Mouse (Mus musculus): ENCODE measurements around the gene Timp3.

Timp3 gene

DNA sequence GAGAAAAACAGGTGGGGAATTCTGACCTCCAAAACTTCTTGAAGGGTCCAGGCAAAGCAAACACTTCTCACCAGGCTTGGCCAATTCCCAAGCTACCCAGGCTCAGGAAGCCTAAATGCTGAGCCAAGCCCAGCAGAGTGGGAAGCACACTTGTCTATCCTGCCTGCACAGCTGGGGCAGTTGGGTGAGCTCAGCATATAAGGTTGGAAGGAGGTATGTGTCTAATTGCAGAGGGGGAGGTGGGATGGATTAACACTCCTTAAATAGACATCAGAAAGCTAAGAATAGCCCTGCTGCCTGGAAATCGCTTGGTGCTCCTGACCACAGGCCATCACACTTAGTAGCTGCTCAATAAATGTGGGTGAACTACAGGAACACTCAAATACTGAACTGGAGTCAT, 13.3 kb downstream of the Timp3 start:
- H3K4me1 ChIP-seq (replicated peaks; ENCODE audit: low read depth, low read length) = peaks cover 3% of the 10 kb centered on the region
- no peaks in the 10 kb centered on the region for H3K36me3 ChIP-seq (ENCODE audit: insufficient read depth, low read length)
- no peak for TF ChIP-seq NANOG (IDR thresholded peaks at IDR 0.05; ENCODE audit: borderline replicate concordance, low read length)
- TF ChIP-seq POU5F1 (IDR thresholded peaks at IDR 0.05; ENCODE audit: borderline replicate concordance, low read length) = no peak
- no peak for TF ChIP-seq CTCF (conservative IDR thresholded peaks at IDR 0.05; ENCODE audit: low read length)
- H3K9me3 ChIP-seq (ENCODE audit: low read length) = no peaks in the 10 kb centered on the region
- peaks cover 4% of the 10 kb centered on the region; the same call in 1 of the 2 replicates for H3K27me3 ChIP-seq (ENCODE audit: insufficient read depth, low read length)
- H3K4me3 ChIP-seq (replicated peaks; ENCODE audit: low read length) = no peak overlapping the region

DNA sequence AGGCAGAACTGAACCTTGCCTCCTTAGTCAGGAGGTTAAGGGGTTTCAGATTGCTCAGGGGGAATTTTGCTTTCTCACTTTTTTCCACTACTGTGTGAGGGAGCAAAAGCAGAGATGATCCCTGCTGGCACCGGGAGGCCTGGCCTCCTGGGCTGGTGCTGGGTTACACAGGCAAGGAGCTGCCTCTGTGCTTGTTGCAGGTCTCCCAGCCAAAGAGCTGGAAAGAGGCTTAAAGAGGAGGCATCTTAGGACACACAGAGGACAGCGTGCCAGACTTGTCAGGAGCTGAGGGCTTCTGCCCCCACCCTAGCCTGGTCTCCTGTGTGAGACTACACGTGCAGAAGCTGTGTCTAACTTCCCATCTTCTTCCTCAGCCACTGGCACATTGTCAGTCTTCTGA, 15.3 kb downstream of the Timp3 start:
- Histone ChIP-seq H3K36me3 (ENCODE audit: insufficient read depth, low read length) (no peaks in the 10 kb centered on the region), H3K4me1 (replicated peaks; ENCODE audit: low read depth, low read length) (peaks cover 22% of the 10 kb centered on the region), H3K27me3 (ENCODE audit: insufficient read depth, low read length) (peaks cover 4% of the 10 kb centered on the region; the same call in 1 of the 2 replicates), H3K4me3 (replicated peaks; ENCODE audit: low read length) (no peak overlapping the region), H3K9me3 (ENCODE audit: low read length) (no peaks in the 10 kb centered on the region)
- TF ChIP-seq CTCF (conservative IDR thresholded peaks at IDR 0.05; ENCODE audit: low read length) = no peak
- TF ChIP-seq POU5F1 (IDR thresholded peaks at IDR 0.05; ENCODE audit: borderline replicate concordance, low read length) = no peak
- TF ChIP-seq NANOG (IDR thresholded peaks at IDR 0.05; ENCODE audit: borderline replicate concordance, low read length) = no peak

DNA sequence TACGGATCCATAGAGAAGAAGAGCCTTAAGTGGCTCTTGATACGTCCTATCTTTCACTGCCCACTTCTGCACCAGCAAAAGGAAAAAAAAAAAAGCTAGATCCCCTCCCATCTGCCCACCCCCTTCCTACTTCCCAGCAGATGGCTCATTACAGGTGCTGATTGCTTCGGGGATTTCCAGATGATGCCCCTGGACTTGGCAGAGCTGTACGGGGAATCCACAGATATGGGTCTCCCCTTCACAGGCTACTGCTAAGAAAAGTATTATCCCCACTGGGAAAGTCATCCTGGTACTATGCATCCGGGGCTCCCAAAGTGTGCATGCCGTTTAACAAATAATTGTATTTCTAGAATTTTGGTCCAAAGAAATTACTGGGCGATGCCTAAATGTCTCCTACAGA, 17.5 kb downstream of the Timp3 start:
- H3K27me3 ChIP-seq (ENCODE audit: insufficient read depth, low read length) = peaks cover 7% of the 10 kb centered on the region
- H3K9me3 ChIP-seq (ENCODE audit: low read length) = no peaks in the 10 kb centered on the region
- H3K4me1 ChIP-seq (replicated peaks; ENCODE audit: low read depth, low read length) = peaks cover 32% of the 10 kb centered on the region
- no peak overlapping the region for H3K4me3 ChIP-seq (replicated peaks; ENCODE audit: low read length)
- no peaks in the 10 kb centered on the region for H3K36me3 ChIP-seq (ENCODE audit: insufficient read depth, low read length)
- no peak for TF ChIP-seq NANOG (IDR thresholded peaks at IDR 0.05; ENCODE audit: borderline replicate concordance, low read length)
- no peak for TF ChIP-seq POU5F1 (IDR thresholded peaks at IDR 0.05; ENCODE audit: borderline replicate concordance, low read length)
- no peak for TF ChIP-seq CTCF (conservative IDR thresholded peaks at IDR 0.05; ENCODE audit: low read length)

DNA sequence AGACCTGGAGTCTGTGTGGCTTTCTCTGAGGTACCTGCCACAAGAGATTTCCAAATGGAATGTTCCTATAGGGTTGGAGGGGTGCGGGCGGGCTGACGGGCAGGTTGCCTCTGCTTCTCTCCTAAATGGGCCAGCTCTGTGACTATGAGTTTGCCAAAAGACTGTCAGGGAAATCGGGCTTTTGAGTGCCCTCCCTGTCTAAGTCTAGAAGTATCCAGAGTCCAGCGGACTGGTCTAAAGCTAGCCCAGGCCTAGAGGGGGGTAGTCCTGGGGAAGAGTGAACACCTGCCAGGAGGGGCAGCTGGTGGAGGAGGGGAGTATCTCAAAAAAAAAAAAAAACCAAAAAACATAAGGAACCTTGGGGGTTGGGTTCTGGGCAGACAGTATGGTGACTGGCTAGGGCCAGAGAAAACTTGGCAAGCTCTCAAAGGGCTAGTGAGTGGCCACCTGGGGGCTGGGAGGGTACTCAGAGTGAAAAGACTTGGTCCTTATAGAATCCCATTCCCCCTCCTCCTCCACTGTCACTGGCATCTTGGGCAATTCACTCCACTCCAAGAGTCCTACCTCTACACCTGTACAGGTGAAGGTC, 18.5 kb downstream of the Timp3 start:
- TF ChIP-seq POU5F1 (IDR thresholded peaks at IDR 0.05; ENCODE audit: borderline replicate concordance, low read length) = no peak
- no peak for TF ChIP-seq CTCF (conservative IDR thresholded peaks at IDR 0.05; ENCODE audit: low read length)
- TF ChIP-seq NANOG (IDR thresholded peaks at IDR 0.05; ENCODE audit: borderline replicate concordance, low read length) = no peak
- no peak overlapping the region for H3K4me3 ChIP-seq (replicated peaks; ENCODE audit: low read length)
- H3K4me1 ChIP-seq (replicated peaks; ENCODE audit: low read depth, low read length) = peaks cover 32% of the 10 kb centered on the region
- peaks cover 9% of the 10 kb centered on the region for H3K27me3 ChIP-seq (ENCODE audit: insufficient read depth, low read length)
- no peaks in the 10 kb centered on the region for H3K9me3 ChIP-seq (ENCODE audit: low read length)
- no peaks in the 10 kb centered on the region for H3K36me3 ChIP-seq (ENCODE audit: insufficient read depth, low read length)

DNA sequence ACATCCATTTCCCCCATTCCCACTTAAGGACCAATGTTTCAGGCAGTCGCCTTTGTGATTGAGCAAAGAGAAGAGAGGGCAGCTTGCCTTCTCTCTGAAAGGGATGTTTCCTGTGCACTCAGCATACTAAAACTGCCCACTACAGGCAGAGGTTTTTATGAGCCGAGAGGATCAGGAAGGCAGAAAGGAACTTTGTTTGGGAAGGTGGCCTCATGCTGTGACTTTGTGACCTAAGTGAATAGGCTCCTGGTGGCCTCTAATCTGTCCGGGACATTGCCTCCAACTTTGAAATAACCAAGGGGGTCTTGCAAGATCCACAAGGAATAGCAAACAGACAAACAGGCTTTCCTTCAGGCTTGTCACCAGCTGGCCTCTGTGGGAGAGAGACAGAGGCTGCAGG, 19.4 kb downstream of the Timp3 start:
- Histone ChIP-seq H3K9me3 (ENCODE audit: low read length) (no peaks in the 10 kb centered on the region), H3K4me3 (replicated peaks; ENCODE audit: low read length) (no peak overlapping the region), H3K27me3 (ENCODE audit: insufficient read depth, low read length) (peaks cover 9% of the 10 kb centered on the region), H3K4me1 (replicated peaks; ENCODE audit: low read depth, low read length) (peaks cover 32% of the 10 kb centered on the region), H3K36me3 (ENCODE audit: insufficient read depth, low read length) (no peaks in the 10 kb centered on the region)
- peak; percentile 44; the same call in 1 of the 2 replicates for TF ChIP-seq NANOG (IDR thresholded peaks at IDR 0.05; ENCODE audit: borderline replicate concordance, low read length)
- no peak for TF ChIP-seq POU5F1 (IDR thresholded peaks at IDR 0.05; ENCODE audit: borderline replicate concordance, low read length)

DNA sequence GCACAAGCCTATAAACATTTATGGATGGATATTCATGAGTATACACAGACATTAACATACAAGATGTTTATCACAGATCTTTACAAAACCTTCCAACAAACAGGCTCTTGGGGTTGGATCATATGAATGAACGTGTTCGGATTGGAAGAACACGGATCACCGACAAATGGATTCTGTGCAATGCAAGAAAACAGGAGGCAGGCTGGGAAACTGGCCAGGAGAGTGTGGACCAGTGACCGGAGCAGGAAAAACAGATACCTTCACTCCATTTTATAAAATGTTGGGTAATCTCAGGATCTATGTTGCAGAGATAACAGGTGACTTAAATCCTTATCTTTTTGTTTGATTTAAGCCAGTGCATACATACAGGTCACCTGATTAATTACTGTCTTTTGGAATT, 20.0 kb downstream of the Timp3 start:
- TF ChIP-seq NANOG (IDR thresholded peaks at IDR 0.05; ENCODE audit: borderline replicate concordance, low read length) (no peak), POU5F1 (IDR thresholded peaks at IDR 0.05; ENCODE audit: borderline replicate concordance, low read length) (no peak), CTCF (conservative IDR thresholded peaks at IDR 0.05; ENCODE audit: low read length) (no peak)
- H3K4me1 ChIP-seq (replicated peaks; ENCODE audit: low read depth, low read length) = peaks cover 32% of the 10 kb centered on the region
- no peaks in the 10 kb centered on the region for H3K9me3 ChIP-seq (ENCODE audit: low read length)
- no peak overlapping the region for H3K4me3 ChIP-seq (replicated peaks; ENCODE audit: low read length)
- no peaks in the 10 kb centered on the region for H3K36me3 ChIP-seq (ENCODE audit: insufficient read depth, low read length)
- H3K27me3 ChIP-seq (ENCODE audit: insufficient read depth, low read length) = peaks cover 9% of the 10 kb centered on the region

DNA sequence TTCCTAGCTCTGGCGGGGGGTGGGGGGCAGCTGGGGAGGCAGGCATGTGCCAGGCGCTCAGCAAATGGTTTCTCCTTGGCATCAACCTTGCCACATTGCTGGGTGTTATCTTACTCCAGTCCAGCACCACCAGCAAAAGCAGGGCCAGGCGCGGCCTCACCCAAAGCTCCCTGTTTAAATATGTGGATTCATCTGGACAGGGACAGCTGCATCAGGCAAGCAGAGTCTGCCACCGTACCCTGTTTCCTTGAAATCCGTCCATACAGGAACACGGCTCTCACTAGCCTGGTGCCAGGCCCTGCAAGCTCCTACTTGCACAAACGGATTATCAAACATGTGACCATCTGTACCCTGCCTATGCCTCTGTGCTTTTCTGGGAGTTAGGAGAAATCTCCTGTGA, 21.0 kb downstream of the Timp3 start:
- H3K9me3 ChIP-seq (ENCODE audit: low read length) = no peaks in the 10 kb centered on the region
- H3K4me3 ChIP-seq (replicated peaks; ENCODE audit: low read length) = no peak overlapping the region
- TF ChIP-seq CTCF (conservative IDR thresholded peaks at IDR 0.05; ENCODE audit: low read length) (no peak), NANOG (IDR thresholded peaks at IDR 0.05; ENCODE audit: borderline replicate concordance, low read length) (no peak), POU5F1 (IDR thresholded peaks at IDR 0.05; ENCODE audit: borderline replicate concordance, low read length) (no peak)
- peaks cover 9% of the 10 kb centered on the region for H3K27me3 ChIP-seq (ENCODE audit: insufficient read depth, low read length)
- peaks cover 32% of the 10 kb centered on the region for H3K4me1 ChIP-seq (replicated peaks; ENCODE audit: low read depth, low read length)
- H3K36me3 ChIP-seq (ENCODE audit: insufficient read depth, low read length) = no peaks in the 10 kb centered on the region

DNA sequence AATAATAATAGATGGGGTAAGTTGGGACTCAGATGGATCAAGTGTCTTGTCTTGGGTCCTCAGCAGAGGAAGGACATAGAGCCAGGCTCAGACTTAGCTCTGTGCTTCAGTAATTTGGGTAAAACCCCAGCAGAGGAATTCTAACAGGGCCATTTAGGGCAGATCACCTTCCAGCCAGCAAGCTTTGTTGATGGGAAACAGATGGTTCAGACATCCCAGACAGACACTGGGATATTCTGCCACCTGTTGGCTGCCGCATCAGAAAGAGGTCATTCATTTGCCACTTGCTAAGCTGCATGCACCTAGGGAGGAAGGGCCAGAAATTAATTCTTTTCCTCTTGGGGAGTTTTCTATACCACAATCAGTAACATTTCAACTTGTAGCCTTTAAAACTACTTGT, 21.8 kb downstream of the Timp3 start:
- H3K27me3 ChIP-seq (ENCODE audit: insufficient read depth, low read length) = peaks cover 9% of the 10 kb centered on the region
- H3K9me3 ChIP-seq (ENCODE audit: low read length) = no peaks in the 10 kb centered on the region
- TF ChIP-seq CTCF (conservative IDR thresholded peaks at IDR 0.05; ENCODE audit: low read length) = no peak
- TF ChIP-seq POU5F1 (IDR thresholded peaks at IDR 0.05; ENCODE audit: borderline replicate concordance, low read length) = no peak
- TF ChIP-seq NANOG (IDR thresholded peaks at IDR 0.05; ENCODE audit: borderline replicate concordance, low read length) = no peak
- no peaks in the 10 kb centered on the region for H3K36me3 ChIP-seq (ENCODE audit: insufficient read depth, low read length)
- peaks cover 32% of the 10 kb centered on the region for H3K4me1 ChIP-seq (replicated peaks; ENCODE audit: low read depth, low read length)
- H3K4me3 ChIP-seq (replicated peaks; ENCODE audit: low read length) = no peak overlapping the region

All from E14TG2a.4 (cell line).